Mouse (Mus musculus): Measurements from ENCODE around the gene Ppp2r3c. TPM values are rescaled to one million over a fixed set of nuclear protein-coding genes. Genes with fewer than 3 reads are reported as not detected.
"Not testable (repeated sequence)": the region's sequence is repeated elsewhere in the genome, so short reads cannot be mapped to it uniquely, and the experiment has no call there.

Gene Ppp2r3c
- polyA plus RNA-seq, 1 experiment: 28.3 TPM

- H3K9ac ChIP-seq (ENCODE audit: low read depth, poor library complexity, severe bottlenecking); H3K27me3 ChIP-seq (ENCODE audit: control insufficient read depth, insufficient read depth, low read length, poor library complexity, severe bottlenecking): not testable (repeated sequence)
- H3K4me3 ChIP-seq (ENCODE audit: low read depth, low read length): peak within 1 kb of the TSS; percentile 35
These were observed 72.9 kb downstream of the Ppp2r3c start, which contains the start of gene Srp54c for GRCm38 (mm10) chr12:55229626-55230519. Srp54c (plus strand) TSS chr12:55230168.

More at GRCm38 (mm10) chr12:55229626-55230519, 72.9 kb downstream of the Ppp2r3c start, which contains the start of gene Srp54c:
- not testable (repeated sequence) for H3K9me3 ChIP-seq (replicated peaks; ENCODE audit: control insufficient read depth, insufficient read depth, low read length, poor library complexity, severe bottlenecking); H3K27ac ChIP-seq (ENCODE audit: insufficient read depth, low read length); H3K36me3 ChIP-seq (ENCODE audit: control insufficient read depth, insufficient read depth, low read length, poor library complexity, severe bottlenecking); H3K4me1 ChIP-seq (ENCODE audit: control insufficient read depth, insufficient read depth, low read length)

Other genes starting within 250 kb of the Ppp2r3c start
- gene 2700097O09Rik, start 222.9 kb downstream of the Ppp2r3c start, polyA plus RNA-seq (2011; ENCODE audit: insufficient read depth, insufficient read length, low read depth, missing spikeins): 45.9 and 46.7 TPM in 2 replicates
- gene Srp54a, start 222.7 kb downstream of the Ppp2r3c start, polyA plus RNA-seq (2011; ENCODE audit: insufficient read depth, insufficient read length, low read depth, missing spikeins): 114 and 132 TPM in 2 replicates
- 16.5 TPM in 1 of 2 replicates, not detected in the other for gene Fam177a, start 178.5 kb downstream of the Ppp2r3c start, polyA plus RNA-seq (2011; ENCODE audit: insufficient read depth, insufficient read length, low read depth, missing spikeins)
- gene Srp54b, start 147.9 kb downstream of the Ppp2r3c start, polyA plus RNA-seq (2011; ENCODE audit: insufficient read depth, insufficient read length, low read depth, missing spikeins): 41.9 and 56.4 TPM in 2 replicates
- 16.6 TPM in 1 of 2 replicates, not detected in the other for gene 1700047I17Rik2, start 103.4 kb downstream of the Ppp2r3c start, polyA plus RNA-seq (2011; ENCODE audit: insufficient read depth, insufficient read length, low read depth, missing spikeins)
- 74.2 and 76.7 TPM in 2 replicates for gene Srp54c, start 72.8 kb downstream of the Ppp2r3c start, polyA plus RNA-seq (2011; ENCODE audit: insufficient read depth, insufficient read length, low read depth, missing spikeins)
- gene 1110008L16Rik, start 3.4 kb downstream of the Ppp2r3c start, polyA plus RNA-seq (2011; ENCODE audit: insufficient read depth, insufficient read length, low read depth, missing spikeins): 32.6 and 34.1 TPM in 2 replicates
- 308 and 323 TPM in 2 replicates for gene Psma6, start 81.2 kb upstream of the Ppp2r3c start, polyA plus RNA-seq (2011; ENCODE audit: insufficient read depth, insufficient read length, low read depth, missing spikeins)
- 40.9 and 45.3 TPM in 2 replicates for gene Nfkbia, start 189.6 kb upstream of the Ppp2r3c start, polyA plus RNA-seq (2011; ENCODE audit: insufficient read depth, insufficient read length, low read depth, missing spikeins)

Data from ES-Bruce4 (cell line).